Mouse (Mus musculus) bone marrow macrophage, adult 2 months (primary cell): ENCODE measurements around the gene Fxyd7.

Experiments
- CTCF ChIP-seq: IDR thresholded peaks from 2 replicates; pipeline ENCODE4 v1.5.1; 2012; ENCODE audit warnings: low read depth, mild to moderate bottlenecking, low read length, moderate library complexity
- POLR2A ChIP-seq: IDR thresholded peaks from 2 replicates; pipeline ENCODE4 v1.6.1; 2012; ENCODE audit warnings: mild to moderate bottlenecking, low read depth, low read length, borderline replicate concordance

- TF ChIP-seq POLR2A (no peak), CTCF (no peak)
Measured at GRCm38 (mm10) chr7:31031731-31032130, 19.5 kb downstream of the Fxyd7 start.
